Mouse (Mus musculus): ENCODE results near the gene Mat2b.
"Not testable (repeated sequence)": the region's sequence is repeated elsewhere in the genome, so short reads cannot be mapped to it uniquely, and the experiment has no call there.

Mat2b gene

DNA sequence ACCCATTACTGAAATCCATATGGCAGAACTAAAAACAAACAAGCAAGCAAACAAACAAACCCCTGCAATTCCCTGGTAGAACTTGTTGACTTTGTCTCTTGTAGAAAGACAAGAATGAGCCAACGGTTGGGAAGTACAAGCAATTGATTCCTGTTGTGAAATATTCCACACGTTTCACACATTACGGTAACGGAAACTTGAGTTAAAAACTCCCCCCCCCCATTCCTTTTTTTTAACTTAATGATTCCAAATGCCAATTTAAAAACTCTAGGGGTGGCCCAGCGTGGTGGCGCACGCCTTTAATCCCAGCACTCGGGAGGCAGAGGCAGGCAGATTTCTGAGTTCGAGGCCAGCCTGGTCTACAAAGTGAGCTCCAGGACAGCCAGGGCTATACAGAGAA lies at the start of gene Mat2b:
Mat2b (minus strand) TSS at position 101 of the 400 bp plus-strand sequence.
- no peak for DNase-seq

DNA sequence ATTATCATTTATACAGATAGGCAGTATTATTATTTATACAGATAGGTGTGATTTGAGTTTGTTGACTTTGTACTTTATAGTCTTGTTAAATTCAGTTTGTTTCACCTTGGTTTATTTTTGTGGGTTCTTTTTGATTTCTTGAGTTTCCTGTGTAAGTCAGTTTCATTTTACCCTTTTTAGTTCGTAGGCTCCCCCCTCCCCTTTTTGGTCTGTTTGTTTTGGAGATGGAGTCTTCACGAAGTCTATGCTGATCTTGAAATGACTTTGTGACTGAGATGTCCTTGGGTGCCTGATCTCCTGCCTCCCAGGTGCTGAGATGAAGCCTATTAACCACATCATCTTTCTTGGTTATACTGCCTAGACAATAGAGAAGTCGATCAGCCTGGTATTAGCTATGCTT lies 49.3 kb upstream of the Mat2b start:
- DNase-seq: no peak

DNA sequence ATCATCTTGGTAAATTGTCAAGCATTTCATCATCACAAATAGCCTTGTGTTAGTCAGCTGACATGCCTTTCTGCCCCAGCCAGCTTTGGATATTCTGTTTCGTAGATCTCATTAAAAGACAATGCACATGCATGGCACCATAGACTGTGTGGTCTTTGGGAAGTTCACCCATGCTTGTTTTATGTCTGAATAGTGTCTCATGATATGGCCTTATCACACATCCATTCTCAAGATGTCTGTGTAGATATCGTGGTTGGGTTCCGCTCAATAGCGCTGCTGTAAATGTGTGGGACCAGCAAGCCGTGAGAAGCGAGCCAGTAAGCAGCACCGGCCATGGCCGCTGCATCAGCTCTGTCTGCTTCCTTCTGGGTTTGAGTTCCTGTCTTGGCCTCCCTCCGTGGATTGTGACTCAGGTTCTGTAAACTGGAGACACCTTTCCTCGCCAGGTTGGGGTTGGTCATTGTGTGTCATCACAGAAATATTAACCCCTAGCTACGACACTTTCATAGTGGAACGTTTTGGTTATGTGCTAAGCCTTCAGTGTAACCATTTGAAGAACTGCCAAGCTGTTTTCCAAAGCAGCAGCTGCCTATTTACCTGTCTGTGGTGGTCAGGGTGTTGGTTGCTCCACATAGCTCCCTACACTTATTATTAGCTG lies 46.7 kb upstream of the Mat2b start:
- DNase-seq: no peak

DNA sequence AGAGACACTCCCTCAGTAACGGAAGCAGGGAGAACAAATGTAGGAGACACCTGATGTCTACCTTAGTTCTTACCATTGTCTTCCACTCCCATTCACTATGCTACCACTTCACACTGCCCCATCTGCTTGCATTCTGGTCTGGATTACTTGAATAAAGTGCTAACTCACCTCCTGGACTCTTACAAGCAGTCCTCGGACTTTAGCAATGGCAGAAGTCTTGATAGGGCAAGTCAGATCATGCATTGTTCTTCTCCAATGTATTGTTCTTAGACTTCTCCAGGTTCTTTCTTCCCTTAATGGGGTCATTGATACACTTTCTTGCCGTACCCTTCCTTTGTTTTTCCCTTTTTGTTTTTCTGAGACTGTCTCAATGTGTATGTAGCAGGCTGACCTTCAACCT lies 42.4 kb upstream of the Mat2b start:
- no peak for DNase-seq

DNA sequence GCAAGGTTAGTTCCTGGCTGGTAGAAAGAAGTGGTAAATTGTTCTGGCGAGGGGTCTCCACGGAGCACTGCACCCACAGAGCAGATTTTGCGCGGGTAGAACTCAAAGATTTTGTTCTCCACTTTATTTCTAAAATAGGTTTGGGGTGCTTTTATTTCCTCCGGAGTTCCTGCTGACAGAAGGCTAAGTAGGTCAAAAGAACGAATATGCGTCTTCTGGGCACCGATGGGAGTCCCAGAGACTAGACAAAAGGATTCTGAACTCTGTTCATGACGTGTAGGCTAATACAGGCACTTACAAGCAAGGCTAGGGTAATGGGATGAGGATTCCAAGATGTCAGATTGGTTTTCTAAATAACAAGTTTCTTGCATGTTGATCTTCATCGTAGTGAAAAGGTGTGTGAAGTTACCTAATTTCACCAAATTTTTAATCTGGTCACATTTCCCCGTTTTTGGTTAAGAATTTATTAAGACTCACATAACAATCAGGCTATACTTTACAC lies 39.3 kb upstream of the Mat2b start:
- no peak for DNase-seq

DNA sequence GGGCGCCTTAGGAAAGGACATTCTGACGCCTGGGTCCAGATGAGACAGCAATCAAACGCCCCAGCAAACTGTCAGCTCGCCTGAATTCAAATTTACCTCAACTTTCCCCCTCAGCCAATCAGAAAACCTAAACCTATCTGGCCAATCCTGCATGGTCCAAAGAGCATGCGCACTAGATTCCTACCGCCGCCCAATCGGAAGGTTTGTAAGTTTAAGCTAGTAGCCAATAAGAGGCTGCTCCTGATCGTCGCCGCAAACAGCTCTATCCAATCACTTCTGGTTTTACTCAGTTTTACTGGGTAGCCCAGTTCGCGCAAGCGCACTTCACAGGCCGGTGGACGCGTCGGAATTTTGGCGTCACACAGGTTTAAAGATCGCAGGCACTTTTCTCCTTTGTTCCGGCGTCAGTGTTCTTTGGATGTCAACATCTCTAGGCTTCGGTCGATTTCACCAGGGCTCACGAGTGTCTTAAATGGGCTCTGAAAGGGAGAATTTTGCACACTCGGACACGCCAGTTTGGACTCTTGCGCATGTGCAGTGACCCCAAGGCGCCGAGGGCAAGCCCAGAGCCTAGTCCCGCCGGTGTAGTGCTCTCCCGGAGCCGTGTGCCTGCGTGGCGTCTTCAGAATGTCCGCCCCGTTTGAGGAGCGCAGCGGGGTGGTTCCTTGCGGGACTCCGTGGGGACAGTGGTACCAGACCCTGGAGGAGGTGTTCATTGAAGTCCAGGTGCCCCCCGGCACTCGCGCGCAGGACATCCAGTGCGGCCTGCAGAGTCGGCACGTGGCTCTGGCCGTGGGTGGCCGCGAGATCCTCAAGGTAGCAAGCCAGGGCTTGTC lies 38.6 kb upstream of the Mat2b start, which contains the start of the genes Hmmr and Nudcd2:
Hmmr (minus strand) TSS at position 84 of the 836 bp plus-strand sequence.
Nudcd2 (plus strand) TSS at position 329 of the 836 bp plus-strand sequence.
- DNase-seq: peak; percentile 93

DNA sequence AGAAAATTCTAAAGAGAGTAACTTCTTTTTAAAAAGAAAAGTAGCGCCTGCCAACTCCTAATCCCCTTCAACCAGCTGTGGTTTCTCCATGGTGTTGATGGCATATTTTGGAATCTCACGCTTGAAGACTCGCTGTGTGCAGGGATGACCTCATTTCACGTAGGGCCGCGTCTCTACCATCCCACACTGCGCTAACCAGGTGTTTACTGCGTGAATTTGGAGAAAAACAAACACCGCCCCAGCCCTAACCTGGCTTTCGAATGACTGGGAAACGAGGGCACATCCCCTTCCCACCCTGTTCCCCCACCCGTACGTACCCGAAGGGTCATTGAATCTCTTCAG lies 38.0 kb upstream of the Mat2b start:
- no peak for DNase-seq

DNA sequence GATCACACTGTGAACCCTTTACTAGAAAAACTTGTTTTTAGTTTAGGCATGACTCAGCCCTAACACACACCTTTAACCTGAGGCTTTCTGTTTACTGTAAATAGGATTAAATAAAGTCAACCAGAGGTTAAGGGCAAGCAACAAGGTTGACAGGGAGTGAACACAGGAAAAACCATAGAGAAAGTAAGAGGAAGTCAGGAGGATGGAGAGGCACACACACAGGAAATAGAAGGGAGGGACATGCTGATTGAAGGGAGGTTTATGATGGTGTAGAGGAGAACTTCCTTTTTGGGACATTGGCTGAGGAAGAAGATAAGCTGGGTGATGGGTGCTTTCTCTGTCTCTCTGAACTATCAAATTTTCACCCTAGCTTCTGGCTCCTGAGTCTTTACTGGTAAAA lies 23.3 kb upstream of the Mat2b start:
- DNase-seq: no peak

DNA sequence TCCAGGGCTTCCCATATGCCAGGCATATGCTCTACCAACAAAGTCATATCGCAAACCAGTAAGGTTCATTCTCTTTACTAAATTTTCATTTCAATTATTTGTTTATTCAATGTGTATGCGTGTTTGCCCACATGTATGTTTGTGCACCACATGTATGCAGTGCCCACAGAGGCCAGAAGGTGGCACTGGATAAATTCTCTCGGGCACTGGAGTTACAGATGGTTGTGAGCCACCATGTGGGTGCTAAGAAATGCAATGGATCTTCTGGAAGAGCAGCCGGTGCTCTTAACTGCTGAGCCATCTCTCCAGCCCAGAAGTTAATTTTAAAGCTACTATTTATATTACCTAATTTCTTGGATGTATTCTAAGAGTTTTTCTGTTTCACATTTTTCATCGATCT lies 20.5 kb upstream of the Mat2b start:
- DNase-seq: no peak

DNA sequence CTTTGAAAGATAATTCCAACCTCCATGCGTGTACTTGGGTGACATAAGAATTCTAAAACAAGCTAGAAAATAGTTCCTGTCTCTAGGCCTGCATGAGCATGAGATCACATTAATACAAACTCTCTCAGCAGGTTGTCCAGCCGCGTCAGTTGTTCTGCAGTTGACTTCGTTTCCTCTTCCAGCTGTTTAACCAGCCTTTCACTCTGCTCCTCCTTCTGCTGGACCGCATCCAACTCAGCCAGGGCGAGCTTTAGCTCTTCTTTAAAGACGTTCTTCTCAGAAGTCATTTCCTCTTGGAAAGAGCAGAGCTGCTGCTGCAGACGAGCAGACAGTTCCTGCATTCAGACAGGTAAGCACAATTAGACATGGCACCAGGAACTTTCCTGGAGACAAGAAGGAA lies 18.9 kb upstream of the Mat2b start:
- no peak for DNase-seq

DNA sequence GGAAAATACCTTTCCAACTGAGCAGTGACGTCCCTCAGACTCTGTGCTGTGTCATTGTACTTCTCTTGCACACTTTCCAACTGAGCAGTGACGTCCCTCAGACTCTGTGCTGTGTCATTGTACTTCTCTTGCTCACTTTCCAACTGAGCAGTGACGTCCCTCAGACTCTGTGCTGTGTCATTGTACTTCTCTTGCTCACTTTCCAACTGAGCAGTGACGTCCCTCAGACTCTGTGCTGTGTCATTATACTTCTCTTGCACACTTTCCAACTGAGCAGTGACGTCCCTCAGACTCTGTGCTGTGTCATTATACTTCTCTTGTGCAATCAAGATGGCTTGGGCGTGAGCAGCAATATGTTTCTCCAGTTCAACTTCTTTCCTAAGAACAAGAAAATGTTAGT lies 14.9 kb upstream of the Mat2b start:
- not testable (repeated sequence) for DNase-seq

DNA sequence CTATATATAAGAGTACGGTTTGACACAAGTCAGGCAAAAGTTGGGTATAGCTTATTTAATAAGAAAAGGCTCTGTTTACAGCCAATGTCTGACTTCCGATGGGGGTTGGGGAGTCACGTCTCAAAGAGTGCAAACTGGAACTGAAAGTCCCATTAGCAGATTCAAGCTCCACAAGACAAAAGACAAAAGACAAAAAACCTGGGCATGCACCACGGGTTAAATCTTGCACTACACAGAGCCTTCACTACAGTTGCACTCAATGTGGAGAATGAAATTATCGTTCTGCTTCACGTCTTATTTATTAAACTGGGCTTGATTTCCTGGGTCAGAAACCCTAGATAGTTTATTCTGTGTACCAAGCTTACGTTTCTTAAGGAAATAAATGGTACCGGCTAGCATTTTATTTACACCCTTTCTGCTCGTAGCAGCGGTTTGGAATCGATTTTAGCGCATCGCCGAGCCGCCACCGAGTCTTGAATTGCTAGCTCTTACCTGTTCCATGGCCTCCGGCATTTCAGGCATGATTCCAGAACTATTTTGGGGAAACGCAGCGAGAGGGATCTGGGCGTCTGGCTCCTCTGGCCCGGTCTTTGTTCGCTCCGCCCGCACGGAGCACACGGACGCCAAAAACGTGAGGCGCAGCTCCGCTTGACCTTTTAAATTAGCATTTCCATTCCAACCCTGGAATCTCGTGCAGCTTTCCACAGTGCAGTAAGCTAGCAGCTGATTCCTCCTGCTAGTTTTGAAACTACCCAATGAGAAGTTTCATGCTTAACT lies 504 bp downstream of the Mat2b start:
- DNase-seq: peak; percentile 74

DNA sequence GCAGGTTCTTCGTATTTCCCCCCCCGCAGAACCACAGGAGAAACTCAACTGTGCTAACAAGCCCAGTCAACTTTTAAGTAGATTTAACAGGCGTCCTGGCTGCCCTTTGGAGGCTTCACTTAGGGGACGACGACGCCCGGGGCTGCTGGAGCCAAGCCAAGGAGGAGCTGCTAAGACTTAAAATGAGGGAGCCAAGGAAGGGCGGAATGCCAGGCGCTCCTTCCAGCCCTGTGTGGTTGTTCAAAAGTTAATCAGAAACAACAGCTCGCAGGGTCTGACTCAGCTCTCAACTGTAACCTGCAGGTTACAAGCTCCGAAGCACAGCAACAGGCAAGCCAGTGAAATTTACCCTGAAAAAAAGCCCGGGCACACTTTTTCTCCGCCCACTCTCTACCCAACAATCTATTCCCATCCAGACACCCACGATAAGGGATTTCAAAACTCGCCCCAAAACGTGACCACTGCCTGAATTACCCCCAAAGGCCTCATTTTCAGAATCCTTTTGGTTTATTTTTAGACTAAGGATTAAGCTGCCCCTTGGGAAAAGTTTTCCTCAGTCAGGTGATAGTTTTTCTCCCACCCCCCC lies 1.5 kb downstream of the Mat2b start:
- peak; percentile 42 for DNase-seq

DNA sequence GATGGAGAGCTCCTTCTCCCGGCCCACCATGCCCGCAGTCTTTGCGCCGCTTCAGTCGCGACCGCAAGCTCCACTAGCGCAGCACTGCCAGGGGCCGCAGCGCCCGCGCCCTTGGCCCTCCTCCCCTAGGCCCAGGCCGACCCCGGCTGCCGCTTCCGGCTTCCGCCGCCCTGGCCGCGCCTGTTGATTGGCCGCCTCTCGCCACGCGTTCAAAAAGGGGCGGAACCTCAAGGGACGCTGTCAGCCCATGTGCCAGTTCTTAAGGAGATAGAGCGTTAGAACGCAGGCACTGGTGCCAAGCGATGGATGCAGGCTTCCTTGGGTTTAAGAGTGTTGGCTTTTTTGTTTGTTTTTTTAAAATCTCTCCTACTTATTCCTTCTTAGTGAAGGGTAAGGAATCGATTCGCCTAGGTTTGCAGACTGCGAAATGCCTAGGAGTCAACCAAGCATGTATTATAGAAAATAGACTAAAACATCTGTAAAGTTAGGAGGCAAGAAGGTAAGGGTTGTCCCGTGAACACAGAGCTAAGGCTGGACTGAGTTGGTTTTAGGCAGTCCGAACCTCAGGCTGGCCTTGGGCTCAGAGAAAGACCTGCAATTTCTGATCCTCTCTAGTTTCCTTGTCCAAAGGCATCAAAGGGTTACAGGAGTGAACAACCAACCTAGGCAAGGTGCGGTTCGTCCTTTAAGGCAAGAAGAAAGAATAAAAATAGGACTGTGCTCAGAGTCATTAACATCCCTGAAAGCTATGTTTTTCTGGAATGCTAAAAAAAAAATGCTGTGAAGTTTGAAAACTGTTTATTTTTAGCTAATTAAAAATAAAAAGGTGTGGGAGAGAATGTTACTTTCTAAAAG lies 2.3 kb downstream of the Mat2b start:
- DNase-seq: peak; percentile 90

DNA sequence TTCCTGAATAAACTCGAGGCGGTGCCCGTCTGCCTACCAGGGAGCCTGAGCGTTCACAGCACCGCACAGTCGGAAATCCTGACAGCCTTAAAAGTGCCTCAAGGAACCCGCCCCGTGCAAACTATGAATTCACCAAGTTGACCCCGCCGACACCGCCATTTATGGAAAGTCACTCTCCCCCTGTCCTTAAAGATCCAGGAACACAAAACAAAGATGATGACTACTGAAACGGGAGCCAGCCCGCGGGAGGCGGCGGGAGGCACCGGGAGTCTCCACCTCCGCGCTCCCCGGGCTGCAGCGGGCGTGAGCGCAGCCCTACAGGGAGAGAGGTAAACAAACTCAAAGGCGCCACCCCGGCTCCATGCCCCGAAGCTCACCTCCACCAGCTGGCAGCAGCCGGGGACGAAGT lies 2.9 kb downstream of the Mat2b start:
- no peak for DNase-seq

DNA sequence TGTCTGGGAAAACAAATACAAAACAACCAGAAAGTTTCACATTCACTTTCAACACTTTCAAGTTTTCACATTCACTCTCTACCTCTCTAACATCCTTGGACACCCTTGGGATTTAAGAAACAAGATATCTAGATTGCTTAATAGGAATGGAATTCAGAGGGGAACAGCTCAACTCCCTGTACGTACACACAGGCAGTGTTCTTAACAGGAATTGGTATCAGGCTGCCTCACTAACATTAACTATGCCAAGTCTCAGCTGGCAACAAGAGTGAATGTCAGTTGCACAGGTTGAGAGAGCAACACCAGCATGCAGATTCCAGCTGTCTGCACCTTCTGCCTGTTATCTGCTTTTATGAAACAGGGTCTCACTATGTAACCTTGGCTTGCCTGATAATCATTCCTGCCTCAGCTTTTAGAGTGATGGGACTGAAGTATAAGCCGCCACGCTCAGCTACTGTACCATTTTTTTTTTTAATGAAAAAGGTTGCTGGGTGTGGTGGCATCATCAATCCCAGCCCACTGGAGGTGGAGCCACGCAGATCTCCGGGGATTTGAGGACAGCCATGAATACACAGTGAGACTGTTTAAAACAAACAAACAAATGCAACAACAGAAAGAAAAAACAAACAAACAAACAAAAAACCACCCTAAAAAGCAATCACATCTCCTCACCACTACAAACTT lies 4.4 kb downstream of the Mat2b start:
- no peak for DNase-seq

DNA sequence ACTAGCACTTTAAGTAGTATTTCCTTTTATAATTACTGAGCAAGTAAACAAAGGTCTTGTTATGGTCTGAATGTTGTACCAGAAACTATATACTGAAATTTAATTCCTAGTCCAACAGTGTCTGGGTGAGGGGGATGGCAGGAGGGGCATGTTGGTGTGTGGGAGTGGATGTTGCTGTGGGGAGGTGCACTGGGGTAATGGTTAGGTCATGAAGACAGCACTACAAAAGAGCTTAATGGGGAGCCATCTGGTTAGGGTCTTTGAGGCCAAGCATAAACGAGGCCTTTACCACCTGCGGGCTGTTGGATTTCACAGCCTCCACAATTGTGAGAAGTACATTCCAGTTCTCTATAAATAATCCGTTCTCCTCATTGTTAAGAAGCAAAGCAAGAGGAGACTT lies 11.7 kb downstream of the Mat2b start:
- DNase-seq: no peak

DNA sequence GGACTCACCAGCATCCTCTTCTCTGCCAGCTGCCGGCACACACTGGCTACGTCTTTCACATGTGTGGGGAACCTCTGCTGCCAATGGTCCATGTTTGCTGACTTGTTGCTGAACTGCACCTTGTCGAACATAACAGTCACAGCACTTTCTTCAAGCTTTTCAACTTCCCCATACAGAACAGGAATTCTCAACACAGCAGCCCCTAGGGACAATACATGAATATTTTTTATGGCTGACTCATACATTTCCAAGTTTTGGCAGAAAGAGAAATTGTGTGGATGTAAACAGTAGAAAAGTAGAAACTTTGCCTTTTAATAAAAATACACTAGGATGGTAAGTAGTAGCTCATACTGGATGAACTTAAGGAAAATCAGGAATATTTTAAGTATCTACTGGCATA lies 12.5 kb downstream of the Mat2b start:
- DNase-seq: no peak

DNA sequence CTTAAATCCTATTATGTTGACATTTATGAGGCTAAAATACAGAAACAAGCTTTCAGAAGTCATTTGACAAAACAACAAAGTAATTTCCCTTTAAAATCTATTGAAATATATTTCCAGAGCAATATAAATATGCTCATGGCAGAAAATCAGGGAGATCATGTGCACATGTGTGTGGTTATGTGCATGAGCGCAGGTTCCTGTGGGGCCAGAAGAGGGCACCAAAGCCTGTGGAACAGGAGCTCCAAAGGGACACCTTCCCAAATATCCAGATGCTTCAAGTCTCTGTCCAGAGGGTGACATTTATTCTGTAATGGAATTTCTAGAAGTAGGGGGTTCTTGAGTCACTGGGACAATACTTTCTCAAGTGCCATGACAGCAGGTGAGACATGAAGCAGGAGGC lies 17.8 kb downstream of the Mat2b start:
- no peak for DNase-seq

DNA sequence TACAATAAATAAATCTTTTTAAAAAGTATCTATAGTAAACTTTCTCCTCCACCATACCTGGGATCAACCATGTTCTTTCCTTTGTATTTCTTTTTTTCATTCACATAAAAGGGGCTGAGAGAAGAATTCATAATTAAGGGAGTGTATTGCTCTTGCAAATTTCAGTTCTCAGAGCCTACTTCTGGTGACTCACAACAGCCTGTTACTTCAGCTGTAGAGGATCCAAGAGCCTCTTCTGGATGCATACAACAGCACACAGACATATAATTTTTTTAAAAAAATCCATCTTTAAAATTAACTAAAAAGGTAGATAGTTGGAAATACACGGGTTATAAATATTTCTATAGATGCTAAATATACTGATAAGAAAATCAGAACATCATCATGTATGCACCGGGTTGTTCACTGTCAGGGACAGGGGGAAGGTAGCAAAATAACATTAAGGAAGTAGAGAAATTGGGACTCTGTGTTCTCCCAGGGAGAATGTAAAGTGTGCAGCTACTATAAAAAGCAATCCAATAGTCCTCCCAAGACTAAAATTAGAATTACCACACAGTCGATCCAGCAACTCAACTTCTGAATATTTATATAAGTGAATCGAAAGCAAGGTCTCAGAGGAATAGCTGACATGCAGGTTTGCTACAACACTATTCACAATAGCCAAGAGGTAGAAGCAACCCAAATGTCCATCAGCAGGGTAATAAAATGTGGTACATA lies 19.8 kb downstream of the Mat2b start:
- no peak for DNase-seq
